Mouse (Mus musculus): ENCODE data around the gene Tmem163. TPM values are rescaled to one million over a fixed set of nuclear protein-coding genes. Genes with fewer than 3 reads are reported as not detected.

Gene Tmem163
- total and polyA plus RNA-seq, 3 experiments = 4.5 to 10.0 (median 8.1) TPM

- in situ Hi-C loops (cut with MboI; ENCODE audit: low pct_ligation_motif_present, low pct_unique_long_range_greater_than_20kb, low sequenced_read_pairs) = loop anchor here (25.0 kb wide), 1 partner anchor 143 kb away; the partner anchor contains the start of gene Ccnt2
- H3K4me1 ChIP-seq (ENCODE audit: control insufficient read depth in 1 of 2, insufficient read depth in 2 of 2) = peaks cover 2 to 29% of the 10 kb centered on the region in 2 experiments; a peak in 2 of 4 replicates
- no peak for TF ChIP-seq RAD21 (IDR thresholded peaks at IDR 0.05; ENCODE audit: low read depth, low read length)
- TF ChIP-seq JUN (IDR thresholded peaks at IDR 0.05; ENCODE audit: insufficient read depth, low read depth, low read length) = no peak
- no peak for TF ChIP-seq ZC3H11A (IDR thresholded peaks at IDR 0.05; ENCODE audit: low read depth, low read length)
- TF ChIP-seq CHD1 (IDR thresholded peaks at IDR 0.05; ENCODE audit: low read depth, low read length) = no peak
- no peak for TF ChIP-seq CTCF (conservative IDR thresholded peaks at IDR 0.05 in 1 of 2, IDR thresholded peaks at IDR 0.05 in 1 of 2; ENCODE audit: low read depth in 2 of 2, low read length in 2 of 2)
- TF ChIP-seq ELF1 (IDR thresholded peaks at IDR 0.05; ENCODE audit: low read depth, low read length) = no peak
- no peak for TF ChIP-seq IRF4 (IDR thresholded peaks at IDR 0.05; ENCODE audit: low read depth, low read length)
- no peak for TF ChIP-seq SMC3 (IDR thresholded peaks at IDR 0.05; ENCODE audit: low read depth, low read length)
- H3K36me3 ChIP-seq (replicated peaks in 1 of 2; ENCODE audit: control insufficient read depth in 1 of 2, insufficient read depth in 1 of 2, low read length in 1 of 2) = peaks cover 0 to 20% of the 10 kb centered on the region in 2 experiments
- no peaks in the 10 kb centered on the region for H3K79me2 ChIP-seq (replicated peaks; ENCODE audit: control insufficient read depth, extremely low read depth, insufficient read depth, poor library complexity, severe bottlenecking)
- H3K4me3 ChIP-seq (replicated peaks in 1 of 3; ENCODE audit: low read depth in 2 of 3, low read length in 2 of 3, poor library complexity in 1 of 3) = no peak overlapping the region
- no peak overlapping the region for H3K27ac ChIP-seq (ENCODE audit: insufficient read depth, low read depth)
- dilution Hi-C loops (cut with MboI; ENCODE audit: extremely low pct_ligation_motif_present, extremely low pct_unique_long_range_greater_than_20kb, low sequenced_read_pairs) = no loop called here
- no peak overlapping the region for H3K9ac ChIP-seq (ENCODE audit: insufficient read depth, low read depth)
- DNase-seq (ENCODE audit: extremely low read depth) = no peak
- no peak overlapping the region for H3K4me2 ChIP-seq (ENCODE audit: insufficient read depth, low read depth, poor library complexity, severe bottlenecking)
- H3K27me3 ChIP-seq (replicated peaks) = no peaks in the 10 kb centered on the region
- H3K9me3 ChIP-seq (replicated peaks; ENCODE audit: low read length) = peaks cover 1% of the 10 kb centered on the region
Measured at GRCm38 (mm10) chr1:127619036-127619435, 60.3 kb downstream of the Tmem163 start.

- Histone ChIP-seq H3K9me3 (replicated peaks; ENCODE audit: low read length) (peaks cover 3% of the 10 kb centered on the region), H3K4me3 (replicated peaks in 1 of 3; ENCODE audit: low read depth in 2 of 3, low read length in 2 of 3, poor library complexity in 1 of 3) (no peak overlapping the region)
- DNase-seq (ENCODE audit: extremely low read depth) = no peak
Measured at GRCm38 (mm10) chr1:127610378-127610777, 69.0 kb downstream of the Tmem163 start.

DNA sequence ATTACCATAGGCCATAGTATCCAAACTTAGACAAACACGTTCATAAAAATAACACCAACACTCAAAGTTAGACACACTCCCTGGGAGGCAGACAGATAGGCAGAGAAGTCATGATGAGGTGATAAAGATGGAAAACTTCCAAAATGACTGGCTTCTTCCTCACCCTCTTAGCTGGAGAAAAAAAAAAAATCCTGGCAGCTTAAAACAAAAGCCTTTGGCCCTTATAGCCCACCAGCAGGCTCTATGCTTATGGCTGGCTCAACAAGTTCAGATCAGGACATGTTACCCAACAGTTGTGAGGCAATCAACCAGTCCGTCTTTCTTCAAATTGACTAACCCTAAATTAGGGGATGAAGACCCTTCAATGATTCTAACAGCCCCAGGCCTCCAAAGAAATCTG lies 69.5 kb downstream of the Tmem163 start:
- TF ChIP-seq MAX (IDR thresholded peaks at IDR 0.05; ENCODE audit: low read length) = no peak
- no peak for TF ChIP-seq CHD1 (IDR thresholded peaks at IDR 0.05; ENCODE audit: low read depth, low read length)
- TF ChIP-seq JUND (conservative IDR thresholded peaks at IDR 0.05; ENCODE audit: low read depth, low read length) = no peak
- TF ChIP-seq UBTF (IDR thresholded peaks at IDR 0.05; ENCODE audit: low read depth, low read length) = no peak
- TF ChIP-seq HCFC1 (IDR thresholded peaks at IDR 0.05; ENCODE audit: low read depth, low read length) = no peak
- H3K9me3 ChIP-seq (replicated peaks; ENCODE audit: low read length) = peaks cover 3% of the 10 kb centered on the region
- no peaks in the 10 kb centered on the region for H3K79me2 ChIP-seq (replicated peaks; ENCODE audit: control insufficient read depth, extremely low read depth, insufficient read depth, poor library complexity, severe bottlenecking)
- dilution Hi-C loops (cut with MboI; ENCODE audit: extremely low pct_ligation_motif_present, extremely low pct_unique_long_range_greater_than_20kb, low sequenced_read_pairs) = no loop called here
- H3K27me3 ChIP-seq (replicated peaks) = no peaks in the 10 kb centered on the region
- H3K27ac ChIP-seq (ENCODE audit: insufficient read depth, low read depth) = no peak overlapping the region
- no peak overlapping the region for H3K4me2 ChIP-seq (ENCODE audit: insufficient read depth, low read depth, poor library complexity, severe bottlenecking)
- DNase-seq (ENCODE audit: extremely low read depth) = no peak
- no peak overlapping the region for H3K9ac ChIP-seq (ENCODE audit: insufficient read depth, low read depth)
- peaks cover 0 to 38% of the 10 kb centered on the region in 2 experiments for H3K36me3 ChIP-seq (replicated peaks in 1 of 2; ENCODE audit: control insufficient read depth in 1 of 2, insufficient read depth in 1 of 2, low read length in 1 of 2)
- no peak overlapping the region for H3K4me3 ChIP-seq (replicated peaks in 1 of 3; ENCODE audit: low read depth in 2 of 3, low read length in 2 of 3, poor library complexity in 1 of 3)
- in situ Hi-C loops (cut with MboI; ENCODE audit: low pct_ligation_motif_present, low pct_unique_long_range_greater_than_20kb, low sequenced_read_pairs) = loop anchor here (10.0 to 25.0 kb wide), 2 partner anchors 105 to 152 kb away; partner anchors contain the start of gene Ccnt2
- peaks cover 0 to 20% of the 10 kb centered on the region in 2 experiments; a peak in 1 of 4 replicates for H3K4me1 ChIP-seq (ENCODE audit: control insufficient read depth in 1 of 2, insufficient read depth in 2 of 2)

More at GRCm38 (mm10) chr1:127610378-127610777, 69.0 kb downstream of the Tmem163 start:
- dilution Hi-C loops (cut with MboI; ENCODE audit: extremely low pct_ligation_motif_present, extremely low pct_unique_long_range_greater_than_20kb, low sequenced_read_pairs) (no loop called here), in situ Hi-C loops (cut with MboI; ENCODE audit: low pct_ligation_motif_present, low pct_unique_long_range_greater_than_20kb, low sequenced_read_pairs) (loop anchor here (25.0 kb wide), 1 partner anchor 152 kb away; the partner anchor contains the start of gene Ccnt2)
- Histone ChIP-seq H3K4me2 (ENCODE audit: insufficient read depth, low read depth, poor library complexity, severe bottlenecking) (no peak overlapping the region), H3K36me3 (replicated peaks in 1 of 2; ENCODE audit: control insufficient read depth in 1 of 2, insufficient read depth in 1 of 2, low read length in 1 of 2) (peaks cover 0 to 33% of the 10 kb centered on the region in 2 experiments), H3K27me3 (replicated peaks) (no peaks in the 10 kb centered on the region), H3K79me2 (replicated peaks; ENCODE audit: control insufficient read depth, extremely low read depth, insufficient read depth, poor library complexity, severe bottlenecking) (no peaks in the 10 kb centered on the region), H3K27ac (ENCODE audit: insufficient read depth, low read depth) (no peak overlapping the region), H3K9ac (ENCODE audit: insufficient read depth, low read depth) (no peak overlapping the region), H3K4me1 (ENCODE audit: control insufficient read depth in 1 of 2, insufficient read depth in 2 of 2) (peaks cover 0 to 20% of the 10 kb centered on the region in 2 experiments; a peak in 1 of 4 replicates)
- TF ChIP-seq TCF12 (IDR thresholded peaks at IDR 0.05; ENCODE audit: low read depth, low read length) (no peak), RAD21 (IDR thresholded peaks at IDR 0.05; ENCODE audit: low read depth, low read length) (no peak)
